Mouse (Mus musculus) layer of hippocampus, adult 9-10 months (tissue): ENCODE data around the gene Lhx2.

Experiments
- DNase-seq: peaks from one replicate; pipeline ENCODE4 v3.0.0; 2022; ENCODE audit warnings: low spot score

The Lhx2 gene

DNA sequence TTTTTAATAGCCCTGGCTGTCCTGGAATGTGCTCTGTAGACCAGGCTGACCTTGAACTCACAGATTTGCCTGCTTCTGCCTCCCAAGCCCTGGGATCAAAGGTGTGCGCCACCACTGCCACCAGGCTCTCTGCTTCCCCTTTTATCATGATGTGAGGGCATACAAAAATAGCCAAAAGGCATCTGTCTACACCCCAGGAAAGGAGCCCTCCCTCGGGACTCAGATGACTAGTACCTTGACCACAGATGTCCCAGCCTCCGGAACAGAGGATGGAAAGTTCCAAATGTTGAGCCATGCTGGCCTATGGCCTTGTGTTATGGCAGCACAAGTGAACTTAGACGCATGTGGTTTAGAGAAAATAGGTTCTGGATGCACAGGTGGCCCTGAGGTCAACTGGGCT is 66.3 kb downstream of the Lhx2 start:
- no peak for DNase-seq

DNA sequence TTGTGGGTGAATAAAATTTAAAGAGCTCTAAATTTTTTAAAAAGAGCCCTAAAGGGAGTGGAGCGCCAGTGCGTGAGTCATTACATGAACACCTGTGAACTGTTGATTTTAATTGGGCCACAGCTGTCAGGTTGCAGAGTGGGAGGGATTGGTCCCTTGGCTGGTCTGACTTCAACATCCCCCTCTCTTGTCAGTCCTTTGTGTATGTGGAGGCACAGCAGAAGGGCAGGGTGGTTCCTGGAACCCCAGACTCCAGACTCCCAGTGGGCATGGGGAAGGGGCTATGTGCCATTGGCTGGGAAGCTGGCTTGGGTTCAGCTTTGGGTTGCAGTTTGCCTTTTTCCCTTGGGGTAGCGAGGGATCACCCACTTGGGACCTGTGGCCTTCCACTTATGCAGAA is 70.2 kb downstream of the Lhx2 start:
- DNase-seq, result no peak

DNA sequence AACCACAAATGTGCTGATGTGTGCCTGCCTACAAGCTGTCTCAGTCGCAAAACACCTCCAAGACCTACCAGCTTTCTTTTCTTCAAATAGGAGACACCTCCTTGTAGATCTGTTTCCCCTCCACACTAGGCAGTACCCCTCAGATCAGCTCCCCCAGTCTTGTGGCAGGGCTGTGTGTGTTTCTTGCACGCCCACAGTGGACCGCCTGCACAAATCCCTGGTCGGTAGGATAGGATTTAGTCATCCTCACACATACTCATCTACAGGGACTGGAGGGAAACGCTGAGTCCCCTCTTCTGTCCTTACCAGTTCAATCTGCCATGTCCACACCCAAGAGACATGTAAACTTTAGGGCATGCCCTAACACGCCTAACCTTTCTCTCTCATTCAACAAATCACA is 71.1 kb downstream of the Lhx2 start:
- DNase-seq, result no peak

DNA sequence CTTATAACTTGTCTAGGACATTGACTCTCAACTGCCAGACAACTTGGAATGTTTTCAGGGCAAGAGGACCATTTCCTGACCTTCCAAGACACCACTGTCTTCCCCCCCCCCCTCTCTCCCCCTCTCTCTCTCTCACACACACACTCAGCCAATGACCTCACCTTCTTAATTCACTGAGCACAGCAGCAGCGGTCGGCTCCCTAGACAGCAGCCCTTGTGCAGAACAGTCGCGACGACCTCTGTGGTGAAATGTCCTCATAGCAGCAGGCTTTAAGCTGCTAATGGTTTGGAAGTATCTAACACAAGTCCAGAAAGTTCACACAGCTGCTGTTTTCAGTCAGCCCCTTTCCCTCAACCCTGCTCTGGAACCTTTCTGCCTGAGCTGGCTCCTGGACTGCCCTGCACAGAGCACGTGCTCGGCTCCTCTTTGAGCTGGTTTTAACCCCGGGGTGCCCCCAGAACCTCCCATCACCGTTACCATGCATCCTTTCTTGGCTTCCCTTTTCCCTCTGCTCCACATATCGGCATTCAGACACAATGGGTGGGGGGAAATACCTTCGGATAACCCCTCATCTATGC is 73.6 kb downstream of the Lhx2 start:
- DNase-seq, result no peak

DNA sequence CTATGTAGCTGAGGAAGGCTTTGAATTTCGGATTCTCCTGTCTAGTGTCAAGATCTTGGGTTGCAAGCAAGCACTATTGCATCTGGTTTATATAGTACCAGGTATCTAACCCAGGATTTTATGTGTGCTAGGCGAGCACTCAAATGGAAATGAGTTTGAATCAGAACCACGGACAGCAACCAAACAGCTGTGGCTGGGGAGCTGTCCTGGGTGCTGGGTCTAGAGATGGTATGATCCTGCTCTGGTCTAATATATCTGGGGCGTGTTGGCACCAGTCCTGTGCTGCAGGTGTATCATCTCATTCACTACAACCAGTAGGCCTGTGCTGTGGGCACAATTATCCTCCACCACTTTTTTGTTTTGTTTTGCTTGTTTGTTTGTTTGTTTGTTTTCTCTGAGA is 78.9 kb downstream of the Lhx2 start:
- DNase-seq, result no peak
